Mouse (Mus musculus): Measurements from ENCODE around the gene Eif4e3. TPM values are rescaled to one million over a fixed set of nuclear protein-coding genes. Genes with fewer than 3 reads are reported as not detected.
A peak's percentile ranks its signal among the peaks of the same experiment; 100 is the strongest.

The Eif4e3 gene
- total RNA-seq, 2 experiments from 2014 or later = 19.9 to 24.5 TPM

DNA sequence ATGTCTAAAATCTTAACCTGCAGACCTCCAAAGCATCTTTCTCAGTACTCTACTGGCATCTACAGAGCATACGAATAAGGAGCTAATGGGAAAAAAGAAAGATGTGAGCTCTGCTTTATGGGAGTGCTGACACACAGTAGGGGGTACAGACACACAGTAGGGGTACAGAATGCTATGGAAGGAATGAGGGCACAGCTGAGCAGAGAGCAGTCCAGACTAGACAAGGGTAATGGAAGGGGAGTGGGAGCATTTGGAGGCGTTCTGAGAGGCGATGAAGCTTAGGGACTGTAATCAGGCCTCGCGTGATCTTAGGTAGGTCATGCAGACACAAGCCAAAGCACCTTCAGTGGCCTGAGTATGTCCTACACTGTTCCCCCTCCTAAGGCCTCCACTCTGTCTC, 17.4 kb upstream of the Eif4e3 start:
- H3K27ac ChIP-seq = no peak overlapping the region
- TF ChIP-seq CTCF (conservative IDR thresholded peaks at IDR 0.05) = no peak
- H3K4me3 ChIP-seq = no peak overlapping the region
- DNase-seq (ENCODE audit: low spot score in 2 of 2) = no peak

DNA sequence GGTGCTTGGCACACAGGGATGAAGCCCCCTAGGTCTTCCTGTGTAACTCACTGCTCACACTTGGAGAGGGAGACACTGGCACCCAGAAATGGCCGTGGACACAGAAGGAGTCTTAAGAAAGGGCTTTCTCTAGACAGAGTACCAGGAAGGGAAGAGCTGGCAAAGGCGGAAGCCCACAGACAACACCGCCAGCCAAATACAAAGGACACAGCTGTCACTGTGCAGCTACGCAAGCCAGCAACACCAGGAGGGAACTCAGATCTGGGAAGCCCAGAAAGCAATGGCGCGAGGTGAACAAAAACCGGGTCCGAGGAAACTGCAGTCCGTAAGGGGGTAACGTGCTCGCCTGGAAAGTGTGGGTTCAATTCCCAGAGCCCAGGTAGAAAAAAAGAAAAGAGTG, 11.5 kb upstream of the Eif4e3 start:
- no peak for DNase-seq (ENCODE audit: low spot score in 2 of 2)
- H3K4me3 ChIP-seq = peak overlapping the region; percentile 42

GRCm38 (mm10) chr6:99677325-99677724, 10.8 kb upstream of the Eif4e3 start:
- Histone ChIP-seq H3K27ac (no peak overlapping the region), H3K4me3 (no peak overlapping the region)
- DNase-seq (ENCODE audit: low spot score in 2 of 2) = no peak
- no peak for TF ChIP-seq CTCF (conservative IDR thresholded peaks at IDR 0.05)

More for the DNA sequence above, 11.5 kb upstream of the Eif4e3 start:
- peak overlapping the region; percentile 86 for H3K27ac ChIP-seq
- no peak for TF ChIP-seq CTCF (conservative IDR thresholded peaks at IDR 0.05)

GRCm38 (mm10) chr6:99674482-99674881, 7.9 kb upstream of the Eif4e3 start:
- no peak for DNase-seq (ENCODE audit: low spot score in 2 of 2)
- Histone ChIP-seq H3K27ac (peak overlapping the region; percentile 21; the same call in 1 of the 2 replicates), H3K4me3 (no peak overlapping the region)
- no peak for TF ChIP-seq CTCF (conservative IDR thresholded peaks at IDR 0.05)

- peak; percentile 55 for TF ChIP-seq CTCF (conservative IDR thresholded peaks at IDR 0.05)
- no peak overlapping the region for H3K4me3 ChIP-seq
- H3K27ac ChIP-seq = no peak overlapping the region
- DNase-seq (ENCODE audit: low spot score in 2 of 2) = no peak
Observed at GRCm38 (mm10) chr6:99671768-99672167, 5.2 kb upstream of the Eif4e3 start.

GRCm38 (mm10) chr6:99670481-99671119, 4.0 kb upstream of the Eif4e3 start:
- no peak overlapping the region for H3K4me3 ChIP-seq
- H3K27ac ChIP-seq = peak overlapping the region; percentile 96
- TF ChIP-seq CTCF (conservative IDR thresholded peaks at IDR 0.05) = peak; percentile 92
- DNase-seq (ENCODE audit: low spot score in 2 of 2) = peak in 1 of 2 experiments; percentile 66

DNA sequence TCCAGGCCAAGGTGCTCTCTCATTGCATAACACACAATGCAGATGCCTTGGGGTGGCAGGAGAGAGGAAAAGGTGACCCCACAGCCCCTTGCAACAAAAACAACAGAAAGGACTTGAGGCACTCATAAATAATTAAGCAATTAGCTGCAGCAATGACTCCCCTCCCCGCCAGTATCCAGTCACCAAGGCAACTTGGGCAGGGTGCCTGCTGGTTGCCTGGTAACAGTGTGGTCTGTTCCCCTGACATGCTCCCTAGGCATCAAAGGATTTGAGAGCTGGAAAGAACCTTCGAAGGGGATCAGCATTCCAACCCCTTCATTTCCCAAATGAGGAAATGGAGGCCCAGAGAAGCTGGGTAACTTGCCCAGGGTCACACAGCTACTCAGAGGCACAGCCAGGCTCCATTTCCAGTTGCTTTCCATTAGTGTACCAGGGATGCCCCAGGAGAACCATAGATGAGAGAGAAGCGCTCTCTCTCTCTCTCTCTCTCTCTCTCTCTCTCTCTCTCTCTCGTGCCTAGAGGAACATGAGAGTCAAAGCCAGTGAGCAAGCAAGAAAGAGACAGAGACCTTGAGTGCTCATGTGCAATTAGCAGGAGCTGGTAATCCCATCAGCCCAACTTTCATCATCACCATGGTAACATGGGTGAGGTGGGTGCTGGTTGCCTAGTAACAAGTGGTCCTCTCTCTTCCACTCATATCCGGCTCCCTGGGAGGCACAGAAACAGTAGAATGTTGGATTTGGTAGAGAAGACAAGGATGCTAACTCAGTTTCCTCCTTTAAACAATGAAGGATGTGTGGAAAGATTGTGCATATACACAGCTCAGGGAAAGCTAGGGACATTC, 3.1 kb upstream of the Eif4e3 start:
- TF ChIP-seq CTCF (conservative IDR thresholded peaks at IDR 0.05) = no peak
- Histone ChIP-seq H3K4me3 (peak overlapping the region; percentile 39), H3K27ac (peak overlapping the region; percentile 96)
- DNase-seq (ENCODE audit: low spot score in 2 of 2) = peak; percentile 90 to 93

DNA sequence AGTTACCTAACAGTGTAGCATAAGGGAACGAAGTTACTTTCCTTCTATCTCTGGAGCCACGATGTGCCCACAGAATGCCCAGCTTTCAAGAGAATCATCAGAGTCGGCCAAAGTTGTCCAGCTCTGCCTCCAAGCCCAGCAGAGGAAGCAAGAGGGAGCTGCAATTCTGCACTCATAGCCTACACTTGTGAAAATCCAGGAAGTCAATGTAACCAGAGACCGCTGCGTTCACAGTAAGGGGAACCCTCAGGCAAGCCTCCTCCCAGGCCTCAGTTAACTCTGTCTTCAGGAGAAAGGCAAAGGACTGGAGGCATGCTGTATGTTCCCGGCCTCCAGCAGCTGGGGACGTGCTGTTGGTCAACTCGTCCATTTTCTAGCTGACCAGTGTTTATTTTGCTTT, 719 bp upstream of the Eif4e3 start:
- peak overlapping the region; percentile 96 for H3K27ac ChIP-seq
- DNase-seq (ENCODE audit: low spot score in 2 of 2) = no peak
- H3K4me3 ChIP-seq = peak overlapping the region; percentile 72
- TF ChIP-seq CTCF (conservative IDR thresholded peaks at IDR 0.05) = no peak

DNA sequence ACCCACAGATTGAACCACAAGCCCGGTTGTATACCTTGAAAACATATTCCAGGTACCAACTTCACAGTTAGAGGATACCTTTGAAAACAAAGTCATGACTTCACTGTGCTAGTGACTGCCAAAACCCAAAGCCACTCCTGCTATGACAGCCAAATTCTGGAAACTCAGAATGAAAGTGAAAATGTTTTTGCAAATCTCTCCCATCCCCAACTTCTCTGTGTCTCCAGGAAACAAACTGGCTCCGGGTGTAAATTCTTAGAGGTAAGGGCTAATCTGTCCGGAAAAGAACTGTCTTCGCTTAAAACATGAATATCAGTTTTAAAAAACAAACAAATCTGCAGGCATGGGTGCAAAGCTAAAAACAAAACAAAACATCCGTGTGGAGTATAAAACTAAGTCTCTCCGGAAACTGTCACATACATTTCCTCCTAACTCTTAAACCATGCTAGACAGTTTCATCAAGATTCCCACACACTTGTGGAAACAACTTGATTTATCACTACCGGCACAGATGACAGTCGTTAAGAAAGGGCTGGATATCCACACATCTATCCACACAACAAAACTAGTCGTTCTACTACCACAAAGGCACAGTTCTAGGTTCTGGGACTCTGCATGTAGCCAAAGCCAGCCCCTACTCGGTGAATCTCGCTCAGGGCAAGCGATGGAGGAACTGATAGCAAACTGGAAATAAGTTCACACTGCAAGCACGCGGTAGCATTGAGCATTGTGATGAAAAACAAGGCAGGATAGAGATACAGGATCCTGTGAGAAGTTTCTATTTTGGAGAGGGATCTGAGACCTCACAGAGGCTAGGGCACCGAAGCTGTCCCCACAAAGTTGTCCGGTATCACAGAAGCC, 884 bp downstream of the Eif4e3 start:
- Histone ChIP-seq H3K27ac (peak overlapping the region; percentile 96), H3K4me3 (peak overlapping the region; percentile 72)
- DNase-seq (ENCODE audit: low spot score in 2 of 2) = no peak
- no peak for TF ChIP-seq CTCF (conservative IDR thresholded peaks at IDR 0.05)

DNA sequence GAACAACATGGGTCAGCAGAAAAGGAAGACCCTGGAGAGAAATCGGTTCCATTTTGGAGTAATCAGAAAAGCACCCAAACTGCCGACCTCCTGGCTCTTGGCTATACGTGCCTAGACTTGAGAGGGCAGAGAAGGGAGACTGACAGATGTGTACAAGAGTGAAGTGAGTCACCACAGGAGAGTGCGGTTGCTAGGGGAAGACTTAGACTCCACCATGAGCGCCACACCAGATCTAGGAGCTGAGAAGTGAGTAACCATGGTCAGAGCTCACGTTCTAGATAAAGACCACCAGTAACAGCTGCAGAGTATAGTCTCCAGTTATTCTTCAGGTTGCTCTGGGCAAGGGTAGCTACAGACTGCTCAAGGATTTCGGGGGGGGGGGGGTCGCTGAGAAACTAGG, 3.3 kb downstream of the Eif4e3 start:
- no peak for TF ChIP-seq CTCF (conservative IDR thresholded peaks at IDR 0.05)
- no peak for DNase-seq (ENCODE audit: low spot score in 2 of 2)
- H3K4me3 ChIP-seq = no peak overlapping the region
- no peak overlapping the region for H3K27ac ChIP-seq

GRCm38 (mm10) chr6:99660443-99660842, 6.1 kb downstream of the Eif4e3 start:
- no peak for TF ChIP-seq CTCF (conservative IDR thresholded peaks at IDR 0.05)
- Histone ChIP-seq H3K27ac (no peak overlapping the region), H3K4me3 (no peak overlapping the region)
- DNase-seq (ENCODE audit: low spot score in 2 of 2) = no peak

GRCm38 (mm10) chr6:99658586-99658985, 8.0 kb downstream of the Eif4e3 start:
- Histone ChIP-seq H3K4me3 (no peak overlapping the region), H3K27ac (no peak overlapping the region)
- TF ChIP-seq CTCF (conservative IDR thresholded peaks at IDR 0.05) = no peak
- no peak for DNase-seq (ENCODE audit: low spot score in 2 of 2)

DNA sequence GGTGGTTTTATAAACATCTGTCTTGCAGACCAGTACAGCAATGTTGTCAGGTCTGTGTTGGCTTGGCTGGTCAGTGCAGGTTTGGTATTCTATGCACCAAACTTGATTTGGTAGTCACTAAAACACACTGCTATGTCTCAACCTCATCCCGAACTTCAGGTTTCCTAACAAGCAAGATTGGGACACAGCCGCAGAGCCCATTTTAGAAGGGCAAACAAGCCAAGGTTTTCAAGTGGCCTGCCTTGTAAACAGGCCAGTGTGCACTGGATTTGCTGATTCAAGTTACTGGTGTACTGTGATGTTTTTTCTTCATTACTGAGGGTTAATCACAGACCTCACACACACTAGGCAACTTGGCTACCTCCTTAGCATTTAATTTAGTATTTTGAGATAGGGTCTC, 10.5 kb downstream of the Eif4e3 start:
- no peak overlapping the region for H3K4me3 ChIP-seq
- no peak for TF ChIP-seq CTCF (conservative IDR thresholded peaks at IDR 0.05)
- DNase-seq (ENCODE audit: low spot score in 2 of 2) = no peak

More for the DNA sequence above, 10.5 kb downstream of the Eif4e3 start:
- no peak overlapping the region for H3K27ac ChIP-seq

Data from layer of hippocampus, adult 2 months (tissue).